Mouse (Mus musculus): Measurements from ENCODE around the gene Dock4.

Dock4 gene

GRCm38 (mm10) chr12:40445648-40446449 is at the start of gene Dock4, which contains the start of gene Zfp277:
TSS of gene Dock4 (plus strand) at chr12:40445952.
TSS of gene Zfp277 (minus strand) at chr12:40445902.
- DNase-seq (ENCODE audit: low spot score in 2 of 2), result peak; percentile 100

- DNase-seq (ENCODE audit: low spot score in 2 of 2), result no peak
Measured at GRCm38 (mm10) chr12:40398916-40399315, 46.8 kb upstream of the Dock4 start.

GRCm38 (mm10) chr12:40399386-40399785 is 46.4 kb upstream of the Dock4 start:
- no peak for DNase-seq (ENCODE audit: low spot score in 2 of 2)

GRCm38 (mm10) chr12:40399812-40400211 is 45.9 kb upstream of the Dock4 start:
- DNase-seq (ENCODE audit: low spot score in 2 of 2), result no peak

- DNase-seq (ENCODE audit: low spot score in 2 of 2), result peak in 1 of 2 experiments; percentile 49
Measured at GRCm38 (mm10) chr12:40414682-40415311, 31.0 kb upstream of the Dock4 start.

GRCm38 (mm10) chr12:40415312-40415925 is 30.3 kb upstream of the Dock4 start:
- no peak for DNase-seq (ENCODE audit: low spot score in 2 of 2)

GRCm38 (mm10) chr12:40417257-40417656 is 28.5 kb upstream of the Dock4 start:
- DNase-seq (ENCODE audit: low spot score in 2 of 2), result no peak

GRCm38 (mm10) chr12:40424991-40425390 is 20.8 kb upstream of the Dock4 start:
- DNase-seq (ENCODE audit: low spot score in 2 of 2), result no peak

GRCm38 (mm10) chr12:40427606-40428005 is 18.1 kb upstream of the Dock4 start:
- DNase-seq (ENCODE audit: low spot score in 2 of 2), result no peak

GRCm38 (mm10) chr12:40429976-40430375 is 15.8 kb upstream of the Dock4 start:
- no peak for DNase-seq (ENCODE audit: low spot score in 2 of 2)

GRCm38 (mm10) chr12:40431075-40431474 is 14.7 kb upstream of the Dock4 start:
- no peak for DNase-seq (ENCODE audit: low spot score in 2 of 2)

- DNase-seq (ENCODE audit: low spot score in 2 of 2), result no peak
Measured at GRCm38 (mm10) chr12:40434101-40434500, 11.7 kb upstream of the Dock4 start.

GRCm38 (mm10) chr12:40438049-40438448 is 7.7 kb upstream of the Dock4 start:
- no peak for DNase-seq (ENCODE audit: low spot score in 2 of 2)

GRCm38 (mm10) chr12:40445206-40445605 is 546 bp upstream of the Dock4 start:
- DNase-seq (ENCODE audit: low spot score in 2 of 2), result no peak

- DNase-seq (ENCODE audit: low spot score in 2 of 2), result peak; percentile 60 to 70
Measured at GRCm38 (mm10) chr12:40446450-40447381, 964 bp downstream of the Dock4 start.

GRCm38 (mm10) chr12:40447561-40448355 is 2.0 kb downstream of the Dock4 start:
- no peak for DNase-seq (ENCODE audit: low spot score in 2 of 2)

GRCm38 (mm10) chr12:40449119-40449795 is 3.5 kb downstream of the Dock4 start:
- no peak for DNase-seq (ENCODE audit: low spot score in 2 of 2)

- DNase-seq (ENCODE audit: low spot score in 2 of 2), result no peak
Measured at GRCm38 (mm10) chr12:40456517-40456916, 10.8 kb downstream of the Dock4 start.

GRCm38 (mm10) chr12:40458977-40459376 is 13.2 kb downstream of the Dock4 start:
- no peak for DNase-seq (ENCODE audit: low spot score in 2 of 2)

- DNase-seq (ENCODE audit: low spot score in 2 of 2), result peak in 1 of 2 experiments; percentile 17
Measured at GRCm38 (mm10) chr12:40459673-40460265, 14.0 kb downstream of the Dock4 start.
